Mouse (Mus musculus) thymus, adult 2 months (tissue): Measurements from ENCODE around the gene Cd70.

Experiments
- CTCF ChIP-seq: fragments of 200-500 bp; IDR thresholded peaks from 2 replicates; pipeline ENCODE4 v1.5.1; 2012; ENCODE audit warnings: mild to moderate bottlenecking, control low read depth, low read length, moderate library complexity, borderline replicate concordance; ENCODE audit not compliant: control insufficient read depth, poor library complexity, insufficient read depth; ENCODE audit errors: extremely low read depth
- POLR2A ChIP-seq: fragments of 200-500 bp; IDR thresholded peaks from 2 replicates; pipeline ENCODE4 v1.6.1; 2012; ENCODE audit warnings: mild to moderate bottlenecking, low read length, control low read depth, moderate library complexity; ENCODE audit not compliant: control insufficient read depth, poor library complexity, insufficient read depth; ENCODE audit errors: extremely low read depth

- no peak for TF ChIP-seq CTCF
- no peak for TF ChIP-seq POLR2A
These were observed 42.5 kb downstream of the Cd70 start for GRCm38 (mm10) chr17:57107064-57107463.
